Mouse (Mus musculus): ENCODE results near the gene 4921536K21Rik. TPM values are rescaled to one million over a fixed set of nuclear protein-coding genes. Genes with fewer than 3 reads are reported as not detected.

The 4921536K21Rik gene
- polyA plus RNA-seq, 2 experiments from 2014 or later = not detected

- ATAC-seq = no peak
Measured at GRCm38 (mm10) chr11:3853481-3854034, 41.3 kb downstream of the 4921536K21Rik start.

GRCm38 (mm10) chr11:3853031-3853430 lies 41.9 kb downstream of the 4921536K21Rik start:
- ATAC-seq = no peak

GRCm38 (mm10) chr11:3851872-3852271 lies 43.0 kb downstream of the 4921536K21Rik start:
- no peak for ATAC-seq

- ATAC-seq = no peak
Measured at GRCm38 (mm10) chr11:3850746-3851277, 44.1 kb downstream of the 4921536K21Rik start.

- no peak for ATAC-seq
Measured at GRCm38 (mm10) chr11:3850315-3850614, 44.6 kb downstream of the 4921536K21Rik start.

DNA sequence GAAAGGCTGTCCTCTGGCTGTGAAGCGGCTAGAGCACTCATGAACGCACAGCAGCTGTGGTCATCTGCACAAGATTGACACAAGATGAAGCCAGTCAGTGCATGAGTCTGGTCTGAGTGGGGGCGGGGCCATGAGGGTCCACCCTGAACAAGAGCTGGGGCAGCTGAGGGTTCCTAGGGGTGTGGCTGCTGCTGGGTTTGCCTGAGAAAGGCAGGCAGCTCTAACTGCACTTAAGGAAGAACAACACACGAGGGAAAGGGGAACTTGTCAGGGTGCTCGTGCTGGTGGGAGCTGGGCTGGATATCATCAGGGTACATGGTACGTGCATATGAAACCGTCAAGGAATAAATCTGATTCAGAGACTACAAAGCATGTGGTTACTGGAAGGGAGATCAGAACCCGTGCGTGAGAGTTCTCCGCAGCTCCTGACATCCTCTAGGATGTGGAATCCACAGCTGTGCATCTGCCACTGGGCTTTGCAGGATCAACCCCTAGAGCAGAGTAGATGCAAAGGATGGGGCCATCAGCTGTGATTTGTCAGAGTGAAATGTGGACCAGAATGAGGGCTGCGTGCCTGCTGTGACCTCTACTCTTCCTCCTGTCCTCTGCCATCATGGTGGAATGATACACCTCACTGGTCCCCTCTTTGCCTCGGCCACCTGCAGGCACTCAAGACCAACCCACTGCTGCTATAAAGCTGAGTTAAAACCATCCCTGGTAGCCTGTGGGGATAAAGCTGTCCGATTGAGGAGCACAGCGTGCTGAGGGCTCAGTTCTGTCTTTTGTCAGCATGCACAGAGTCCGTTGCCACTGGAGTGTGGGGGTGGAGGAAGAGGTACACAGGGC lies 45.2 kb downstream of the 4921536K21Rik start:
- ATAC-seq = no peak

DNA sequence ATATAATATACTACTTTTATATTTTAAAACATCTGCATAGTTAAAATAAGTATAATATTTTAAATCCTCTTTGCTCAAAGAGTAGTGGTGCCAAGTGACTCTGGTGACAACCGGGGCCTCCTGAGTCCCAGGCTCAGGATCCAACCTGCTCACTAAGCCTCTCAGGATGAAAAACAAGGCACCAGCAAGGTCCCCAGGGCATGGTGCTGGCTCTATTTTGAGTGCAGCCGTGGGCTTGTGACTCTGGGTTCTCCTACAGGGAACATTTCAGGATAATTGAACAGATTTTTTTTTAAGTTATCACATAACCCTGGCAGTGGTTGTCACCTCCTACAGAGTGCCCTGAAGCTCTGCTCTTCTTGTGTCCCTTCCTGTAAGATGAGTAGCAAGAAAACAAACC lies 48.5 kb downstream of the 4921536K21Rik start:
- no peak for ATAC-seq

- ATAC-seq = no peak
Measured at GRCm38 (mm10) chr11:3843943-3844734, 50.8 kb downstream of the 4921536K21Rik start.

Other genes starting within 250 kb of the 4921536K21Rik start
- gene Morc2a, start 245.9 kb downstream of the 4921536K21Rik start, polyA plus RNA-seq (2017; shearing (Covaris generic)) = 1 to 10 TPM; 6.5 to 7.8 TPM
- not detected for gene Osbp2, start 31.2 kb downstream of the 4921536K21Rik start, polyA plus RNA-seq (2017; shearing (Covaris generic))
- under 1 TPM; 0.10 to 0.20 TPM for gene Dusp18, start 142 bp upstream of the 4921536K21Rik start, polyA plus RNA-seq (2017; shearing (Covaris generic))
- 1 to 10 TPM; 1.1 to 1.2 TPM for gene Slc35e4, start 19.6 kb upstream of the 4921536K21Rik start, polyA plus RNA-seq (2017; shearing (Covaris generic))
- gene Tcn2, start 37.1 kb upstream of the 4921536K21Rik start, polyA plus RNA-seq (2017; shearing (Covaris generic)) = 10 to 100 TPM; 20.4 to 23.1 TPM
- gene Pes1, start 68.9 kb upstream of the 4921536K21Rik start, polyA plus RNA-seq (2017; shearing (Covaris generic)) = 10 to 100 TPM; 45.6 to 74.8 TPM
- gene 4930556J24Rik, start 81.7 kb upstream of the 4921536K21Rik start, polyA plus RNA-seq (2017; shearing (Covaris generic)) = not detected
- gene Gal3st1, start 88.5 kb upstream of the 4921536K21Rik start, polyA plus RNA-seq (2017; shearing (Covaris generic)) = not detected
- not detected for gene Sec14l4, start 136.4 kb upstream of the 4921536K21Rik start, polyA plus RNA-seq (2017; shearing (Covaris generic))
- not detected for gene Sec14l3, start 169.7 kb upstream of the 4921536K21Rik start, polyA plus RNA-seq (2017; shearing (Covaris generic))
- gene Mtfp1, start 200.3 kb upstream of the 4921536K21Rik start, polyA plus RNA-seq (2017; shearing (Covaris generic)) = 1 to 10 TPM; 1.4 to 2.8 TPM
- gene Sec14l2, start 228.3 kb upstream of the 4921536K21Rik start, polyA plus RNA-seq (2017; shearing (Covaris generic)) = 1 to 10 TPM in 1 of 2 experiments, under 1 TPM in 1; 0.48 to 1.2 TPM
- 10 to 100 TPM in 1 of 2 experiments, 1 to 10 TPM in 1; 8.8 to 11.5 TPM for gene Rnf215, start 240.1 kb upstream of the 4921536K21Rik start, polyA plus RNA-seq (2017; shearing (Covaris generic))

Data from activated CD4-positive, CD25-positive, alpha-beta regulatory T cell, adult 4 months (primary cell).